Mouse (Mus musculus) midbrain, embryonic 16.5 days (tissue): ENCODE results near the gene 1110032F04Rik. TPM values are rescaled to one million over a fixed set of nuclear protein-coding genes. Genes with fewer than 3 reads are reported as not detected.

Source experiments
- ATAC-seq: fragments of 200-750 bp; cut with Nextera tagmentation; 2 replicates; pipeline ENCODE4 v1.8.0; 2017; ENCODE audit warnings: moderate TSS enrichment
- H3K27ac ChIP-seq: fragments of 300-500 bp; sonication (generic); 2 replicates; pipeline ENCODE4 v1.5.1; 2014; ENCODE audit warnings: mild to moderate bottlenecking, low read length, mixed read lengths
- H3K27me3 ChIP-seq: fragments of 300-500 bp; sonication (generic); 2 replicates; pipeline ENCODE4 v1.6.1; 2014; ENCODE audit warnings: low read depth, low read length, mixed read lengths; ENCODE audit not compliant: control insufficient read depth, insufficient read depth
- H3K36me3 ChIP-seq: fragments of 300-500 bp; sonication (generic); 2 replicates; pipeline ENCODE4 v1.6.1; 2014; ENCODE audit warnings: mild to moderate bottlenecking, low read length, moderate library complexity, mixed read lengths; ENCODE audit not compliant: control insufficient read depth, insufficient read depth
- H3K4me1 ChIP-seq: fragments of 300-500 bp; sonication (generic); 2 replicates; pipeline ENCODE4 v1.6.1; 2014; ENCODE audit warnings: mild to moderate bottlenecking, low read length, mixed read lengths; ENCODE audit not compliant: control insufficient read depth, insufficient read depth
- H3K4me2 ChIP-seq: fragments of 300-500 bp; sonication (generic); 2 replicates; pipeline ENCODE4 v1.6.1; 2014; ENCODE audit warnings: mild to moderate bottlenecking, low read length, mixed read lengths
- H3K4me3 ChIP-seq: fragments of 300-500 bp; sonication (generic); 2 replicates; pipeline ENCODE4 v1.5.1; 2014; ENCODE audit warnings: low read depth, mild to moderate bottlenecking, low read length, moderate library complexity, mixed read lengths
- H3K9ac ChIP-seq: fragments of 300-500 bp; sonication (generic); 2 replicates; pipeline ENCODE4 v1.6.1; 2014; ENCODE audit warnings: low read depth, low read length, mixed read lengths
- H3K9me3 ChIP-seq: fragments of 300-500 bp; sonication (generic); replicated peaks from 2 replicates; pipeline ENCODE4 v1.6.1; 2014; ENCODE audit warnings: mild to moderate bottlenecking, low read length, mixed read lengths; ENCODE audit not compliant: control insufficient read depth, poor library complexity, severe bottlenecking
- whole genome bisulfite sequencing: fragments of 180-500 bp; shearing (Covaris S2); extraction: QIAGEN DNeasy Blood & Tissue Kit; methylation state at CpG from one replicate; pipeline ENCODE4 v1.1.7; 2014; 5-methylcytosine and 5-hydroxymethylcytosine counted together
- polyA plus RNA-seq: library from polyadenylated mRNA; unstranded; fragments of >200 nt; fragmentation: Nextera tagmentation; extraction: Ambion mirVana; gene quantifications from 2 replicates; pipeline ENCODE4 v1.2.1, GENCODE M21; 2015

The 1110032F04Rik gene
- polyA plus RNA-seq, 1 experiment from 2014 or later, result 3.8 TPM

GRCm38 (mm10) chr3:68836857-68837499 lies 32.4 kb upstream of the 1110032F04Rik start:
- H3K36me3 ChIP-seq, result no peaks in the 10 kb centered on the region
- H3K4me1 ChIP-seq, result peaks cover 4% of the 10 kb centered on the region; the same call in 1 of the 2 replicates
- no peak overlapping the region for H3K9ac ChIP-seq
- ATAC-seq, result no peak
- no peak overlapping the region for H3K27ac ChIP-seq
- no peak overlapping the region for H3K4me3 ChIP-seq
- H3K9me3 ChIP-seq, result no peaks in the 10 kb centered on the region
- H3K4me2 ChIP-seq, result no peak overlapping the region
- WGBS, result 66% methylated on average over 6 of the region's 6 CpGs
- H3K27me3 ChIP-seq, result no peaks in the 10 kb centered on the region

- 36% methylated on average over 4 of the region's 4 CpGs for WGBS
- Histone ChIP-seq H3K27ac (no peak overlapping the region), H3K4me2 (no peak overlapping the region), H3K36me3 (no peaks in the 10 kb centered on the region), H3K9ac (no peak overlapping the region), H3K4me3 (no peak overlapping the region), H3K4me1 (peaks cover 4% of the 10 kb centered on the region; the same call in 1 of the 2 replicates), H3K9me3 (no peaks in the 10 kb centered on the region), H3K27me3 (no peaks in the 10 kb centered on the region)
- no peak for ATAC-seq
Observed at GRCm38 (mm10) chr3:68840206-68840605, 29.2 kb upstream of the 1110032F04Rik start.

DNA sequence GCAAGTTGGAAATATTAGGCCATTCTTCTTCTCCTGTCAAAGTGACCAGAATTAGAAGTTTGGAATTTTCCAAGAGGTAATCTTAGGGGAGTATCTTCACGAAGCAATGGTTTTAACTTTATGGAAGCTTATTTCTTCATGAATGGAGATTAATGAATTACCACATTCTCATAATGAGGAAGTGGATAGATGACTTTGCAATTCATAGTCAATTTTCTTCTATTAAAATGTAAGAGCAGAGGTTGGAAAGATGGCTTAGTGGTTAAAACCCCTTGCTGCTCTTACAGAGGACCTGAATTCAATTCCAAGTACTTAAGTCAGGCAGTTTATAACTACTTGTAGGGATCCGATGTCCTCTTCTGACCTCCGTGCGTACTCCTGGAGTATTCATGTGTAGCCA lies 25.4 kb upstream of the 1110032F04Rik start:
- no peak overlapping the region for H3K4me3 ChIP-seq
- no peaks in the 10 kb centered on the region for H3K36me3 ChIP-seq
- H3K4me2 ChIP-seq, result no peak overlapping the region
- no peaks in the 10 kb centered on the region for H3K27me3 ChIP-seq
- no peak overlapping the region for H3K27ac ChIP-seq
- H3K4me1 ChIP-seq, result no peaks in the 10 kb centered on the region
- no peak for ATAC-seq
- 96% methylated on average over 4 of the region's 4 CpGs for WGBS
- no peaks in the 10 kb centered on the region for H3K9me3 ChIP-seq
- H3K9ac ChIP-seq, result no peak overlapping the region

- Histone ChIP-seq H3K4me2 (no peak overlapping the region), H3K27ac (no peak overlapping the region), H3K4me1 (no peaks in the 10 kb centered on the region), H3K36me3 (no peaks in the 10 kb centered on the region), H3K9me3 (no peaks in the 10 kb centered on the region), H3K9ac (no peak overlapping the region), H3K27me3 (no peaks in the 10 kb centered on the region), H3K4me3 (no peak overlapping the region)
- no peak for ATAC-seq
- 71% methylated on average over 3 of the region's 3 CpGs for WGBS
Observed at GRCm38 (mm10) chr3:68848323-68848722, 21.1 kb upstream of the 1110032F04Rik start.

DNA sequence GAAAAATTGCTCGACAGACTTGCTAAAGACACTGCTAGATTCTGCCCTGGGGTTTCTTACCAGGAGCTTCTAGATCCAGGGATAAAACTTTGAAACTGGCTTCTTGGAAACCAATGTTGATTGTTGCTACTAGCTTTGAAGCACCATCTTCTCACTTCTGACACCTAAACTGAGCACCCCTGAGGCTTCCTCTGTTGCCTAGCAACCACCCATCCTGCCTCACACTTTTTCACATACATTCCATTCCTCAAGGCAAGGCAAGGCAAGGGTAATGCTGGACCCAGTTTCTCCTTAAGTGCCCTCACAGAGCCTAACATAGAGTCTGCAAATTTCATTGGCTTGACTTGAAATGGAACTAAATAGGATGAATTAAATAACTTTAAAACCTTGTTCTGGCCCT lies 17.0 kb upstream of the 1110032F04Rik start:
- H3K36me3 ChIP-seq, result no peaks in the 10 kb centered on the region
- ATAC-seq, result no peak
- 73% methylated on average over 1 of the region's 1 CpGs for WGBS
- H3K9ac ChIP-seq, result no peak overlapping the region
- no peak overlapping the region for H3K27ac ChIP-seq
- H3K27me3 ChIP-seq, result no peaks in the 10 kb centered on the region
- no peaks in the 10 kb centered on the region for H3K9me3 ChIP-seq
- H3K4me1 ChIP-seq, result no peaks in the 10 kb centered on the region
- H3K4me3 ChIP-seq, result no peak overlapping the region
- H3K4me2 ChIP-seq, result no peak overlapping the region

- H3K27ac ChIP-seq, result peak overlapping the region; percentile 64
- H3K36me3 ChIP-seq, result no peaks in the 10 kb centered on the region
- no peaks in the 10 kb centered on the region for H3K27me3 ChIP-seq
- peak overlapping the region; percentile 88 for H3K9ac ChIP-seq
- WGBS, result under 1% methylated on average over 93 of the region's 96 CpGs
- H3K9me3 ChIP-seq, result no peaks in the 10 kb centered on the region
- H3K4me3 ChIP-seq, result peak overlapping the region; percentile 77
- ATAC-seq, result peak; percentile 91
- H3K4me1 ChIP-seq, result peaks cover 5% of the 10 kb centered on the region
- peak overlapping the region; percentile 96 for H3K4me2 ChIP-seq
Observed at GRCm38 (mm10) chr3:68869691-68870567, 543 bp downstream of the 1110032F04Rik start.

- Histone ChIP-seq H3K4me3 (peak overlapping the region; percentile 77), H3K4me1 (peaks cover 5% of the 10 kb centered on the region), H3K36me3 (no peaks in the 10 kb centered on the region), H3K9ac (peak overlapping the region; percentile 88), H3K27me3 (no peaks in the 10 kb centered on the region), H3K4me2 (peak overlapping the region; percentile 96), H3K9me3 (no peaks in the 10 kb centered on the region), H3K27ac (no peak overlapping the region)
- WGBS, result 4% methylated on average over 15 of the region's 15 CpGs
- ATAC-seq, result peak; percentile 18
Observed at GRCm38 (mm10) chr3:68870568-68870950, 1.2 kb downstream of the 1110032F04Rik start.

DNA sequence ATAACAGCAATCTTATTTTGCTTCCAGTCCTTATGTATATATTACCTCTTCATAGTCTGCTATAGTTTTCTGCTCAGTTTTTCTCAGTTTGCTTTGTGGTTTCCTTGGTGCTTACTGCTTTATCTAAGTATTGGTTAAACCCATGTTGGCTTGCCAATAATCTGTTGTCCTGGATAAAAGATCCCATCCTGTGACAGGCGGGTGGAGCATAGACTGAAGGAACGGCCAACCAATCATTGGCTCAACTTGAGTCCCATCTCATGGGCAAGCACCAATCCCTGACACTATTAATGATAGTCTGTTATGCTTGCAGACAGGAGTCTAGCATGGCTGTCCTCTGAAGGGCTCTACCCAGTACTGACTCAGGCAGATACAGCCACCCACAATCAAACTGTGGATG lies 4.7 kb downstream of the 1110032F04Rik start:
- no peaks in the 10 kb centered on the region for H3K27me3 ChIP-seq
- H3K9me3 ChIP-seq, result no peaks in the 10 kb centered on the region
- 86% methylated on average over 2 of the region's 2 CpGs for WGBS
- H3K4me1 ChIP-seq, result no peaks in the 10 kb centered on the region; the same call in 1 of the 2 replicates
- no peak overlapping the region for H3K9ac ChIP-seq
- no peak for ATAC-seq
- H3K4me2 ChIP-seq, result no peak overlapping the region
- H3K27ac ChIP-seq, result no peak overlapping the region
- H3K36me3 ChIP-seq, result no peaks in the 10 kb centered on the region
- no peak overlapping the region for H3K4me3 ChIP-seq

GRCm38 (mm10) chr3:68886845-68887244 lies 17.5 kb downstream of the 1110032F04Rik start:
- Histone ChIP-seq H3K4me3 (no peak overlapping the region), H3K9me3 (no peaks in the 10 kb centered on the region), H3K27me3 (no peaks in the 10 kb centered on the region), H3K36me3 (no peaks in the 10 kb centered on the region), H3K27ac (no peak overlapping the region), H3K9ac (no peak overlapping the region), H3K4me2 (no peak overlapping the region), H3K4me1 (no peaks in the 10 kb centered on the region)
- no peak for ATAC-seq
- WGBS, result 80% methylated on average over 5 of the region's 5 CpGs
